Mouse (Mus musculus) left cerebral cortex, adult 9 months (tissue): Measurements from ENCODE around the gene Olfr309.
"Not testable (repeated sequence)": the region's sequence is repeated elsewhere in the genome, so short reads cannot be mapped to it uniquely, and the experiment has no call there.

Experiments
- DNase-seq, 2 experiments: peaks; one replicate each; pipeline ENCODE4 v3.0.0; 2022; ENCODE audit warnings: low spot score in 2 of 2

The Olfr309 gene

DNA sequence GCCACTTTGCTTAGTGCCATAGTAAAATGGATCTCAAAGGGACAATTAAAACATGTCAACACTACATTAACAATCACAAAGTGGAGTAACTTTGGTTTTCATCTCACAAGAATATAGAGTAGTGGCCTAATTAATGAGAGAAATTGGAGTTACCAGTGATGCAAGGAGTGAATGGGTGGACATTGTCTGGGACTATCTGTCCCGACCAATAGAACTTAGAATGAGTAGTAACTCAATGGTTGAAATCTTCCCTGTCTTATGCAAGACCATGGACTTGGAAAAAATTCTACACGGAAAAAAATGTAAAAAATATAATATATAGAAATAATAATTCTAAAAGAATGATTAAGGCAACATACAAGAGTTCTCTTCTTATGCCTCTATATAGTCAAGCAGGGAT, at the start of gene Olfr309:
Gene Olfr309, minus strand, starts transcription at position 101 of the 400 bp plus-strand sequence.
- DNase-seq: no peak

GRCm38 (mm10) chr7:86346296-86346695, 32.8 kb upstream of the Olfr309 start:
- DNase-seq: not testable (repeated sequence)

DNA sequence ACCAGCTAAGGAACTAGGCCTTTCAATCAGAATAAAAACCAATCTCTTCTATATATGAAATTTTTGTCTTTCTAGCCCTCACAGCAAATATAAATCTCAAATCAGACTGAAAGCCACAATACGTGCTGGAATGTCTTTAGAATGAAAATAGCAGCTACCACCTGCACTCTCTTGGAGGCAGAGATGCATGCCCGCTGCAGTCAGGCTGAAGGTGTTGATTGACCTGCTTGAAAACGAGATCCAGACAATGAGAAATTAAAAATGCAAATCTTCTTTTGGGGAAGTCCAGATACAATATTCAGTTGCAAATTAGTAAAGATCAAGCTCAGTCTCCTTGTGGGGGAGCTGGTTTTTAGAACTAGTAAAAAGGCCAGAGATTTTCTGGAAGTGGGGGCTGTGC, 30.7 kb upstream of the Olfr309 start:
- DNase-seq: no peak

GRCm38 (mm10) chr7:86342881-86343565, 29.5 kb upstream of the Olfr309 start:
- DNase-seq: no peak

DNA sequence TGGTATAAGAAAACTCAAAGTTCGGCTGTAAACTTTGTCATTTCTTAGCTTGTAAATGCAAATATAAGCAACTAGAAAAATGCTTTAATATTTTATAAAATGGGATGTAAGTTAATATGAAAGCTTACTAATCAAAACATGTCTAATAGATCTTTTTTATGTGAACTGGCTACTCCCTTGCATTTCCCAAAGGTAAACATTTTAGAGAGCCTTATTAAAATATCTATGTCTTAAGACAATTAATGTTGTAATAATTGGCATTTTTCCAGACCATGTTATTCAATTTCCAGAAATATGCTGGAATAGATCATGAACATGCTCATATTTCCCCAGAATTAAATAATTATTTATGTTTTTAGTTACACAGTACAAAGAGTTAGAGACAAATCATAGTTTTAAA, 24.0 kb upstream of the Olfr309 start, which contains the start of gene Olfr307:
Gene Olfr307, minus strand, starts transcription at position 101 of the 400 bp plus-strand sequence.
- DNase-seq: no peak

DNA sequence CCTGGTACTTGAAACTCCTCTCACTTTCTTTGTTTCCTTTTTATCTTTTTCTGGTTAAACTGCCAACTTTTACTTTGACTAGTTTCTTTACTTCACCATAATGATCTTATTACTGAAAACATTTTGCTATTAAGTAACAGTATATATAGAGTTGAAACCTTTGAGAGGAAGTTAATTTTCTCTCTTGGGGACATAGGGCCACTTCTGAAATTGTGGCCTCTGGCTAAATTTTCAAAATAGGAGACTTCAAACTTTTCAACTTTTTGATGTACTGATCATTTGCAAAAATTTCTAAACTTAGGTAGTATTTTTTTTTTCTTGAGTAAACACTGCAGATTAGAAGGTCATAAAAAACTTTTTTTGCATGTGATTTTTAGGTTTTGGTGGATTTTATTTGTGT, 12.0 kb upstream of the Olfr309 start, which contains the start of gene Olfr308:
Gene Olfr308, minus strand, starts transcription at position 101 of the 400 bp plus-strand sequence.
- DNase-seq: no peak

- DNase-seq: no peak
These were observed 7.8 kb upstream of the Olfr309 start for GRCm38 (mm10) chr7:86321323-86321722.

- no peak for DNase-seq
These were observed 36.4 kb downstream of the Olfr309 start, which contains the start of gene Olfr310 for GRCm38 (mm10) chr7:86277072-86277471. Gene Olfr310, minus strand, starts transcription at chr7:86277172.
